Mouse (Mus musculus) erythroblast, embryonic 14.5 days (primary cell): ENCODE data around the gene Gnat1.

ENCODE experiments used
- GATA1 ChIP-seq: IDR thresholded peaks from 2 replicates; pipeline ENCODE4 v1.6.1; 2012; ENCODE audit warnings: low read length, inconsistent platforms, mixed read lengths
- TAL1 ChIP-seq: IDR thresholded peaks from 3 replicates; pipeline ENCODE4 v1.6.1; 2012; ENCODE audit warnings: low read length, inconsistent platforms, mixed read lengths

- TF ChIP-seq TAL1: no peak
- no peak for TF ChIP-seq GATA1
Observed at GRCm38 (mm10) chr9:107694627-107695026, 15.1 kb upstream of the Gnat1 start.
